Mouse (Mus musculus) adrenal gland, adult (tissue): ENCODE data around the gene Mylk.

ENCODE experiments used
- DNase-seq, 2 experiments: peaks; one replicate each; pipeline ENCODE4 v3.0.0; 2022 to 2023; ENCODE audit warnings: low spot score in 1 of 2; ENCODE audit not compliant: inconsistent age in 2 of 2

Gene Mylk

GRCm38 (mm10) chr16:35008447-35008846, 263.4 kb downstream of the Mylk start:
- no peak for DNase-seq

DNA sequence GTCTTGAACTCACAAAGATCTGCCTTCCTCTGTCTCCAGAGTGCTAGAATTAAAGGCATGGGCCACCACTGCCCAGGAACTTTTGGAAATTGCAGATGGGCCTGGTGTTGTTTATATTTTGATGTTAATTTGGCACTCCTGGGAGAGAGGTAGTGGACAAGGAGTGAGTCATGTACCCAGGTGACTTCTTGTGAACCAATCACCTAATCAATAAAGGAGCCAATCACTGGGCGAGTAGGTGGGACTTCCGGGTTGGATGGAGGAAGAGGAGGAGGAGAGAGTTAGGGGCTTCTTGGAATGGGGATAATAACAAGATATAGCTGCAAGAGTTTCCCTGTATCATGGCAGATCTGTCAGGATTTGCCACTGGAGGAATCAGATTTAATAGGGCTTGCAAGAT, 268.5 kb downstream of the Mylk start:
- DNase-seq, result no peak

DNA sequence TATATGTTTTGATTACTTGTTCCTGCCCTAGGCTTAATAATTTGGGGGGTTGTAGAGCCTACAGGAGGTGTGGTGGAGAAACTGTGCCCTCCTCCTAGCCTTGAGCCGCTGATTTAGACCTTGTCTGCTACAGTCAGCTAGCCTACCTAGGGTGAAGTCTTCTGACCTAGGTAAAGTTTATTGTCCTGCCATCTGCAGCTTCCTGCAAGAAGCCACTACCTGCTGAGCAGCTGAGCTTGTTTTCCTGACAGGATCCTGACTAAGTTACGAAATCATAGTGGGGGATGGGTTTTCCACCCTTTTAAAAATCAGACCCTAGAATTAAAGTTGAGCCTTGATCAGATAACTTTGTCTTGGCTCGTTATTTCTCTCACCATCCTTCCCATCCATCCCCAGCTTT, 271.5 kb downstream of the Mylk start:
- no peak for DNase-seq

GRCm38 (mm10) chr16:35018470-35018974, 273.5 kb downstream of the Mylk start:
- no peak for DNase-seq

- no peak for DNase-seq
These were observed 276.9 kb downstream of the Mylk start for GRCm38 (mm10) chr16:35021903-35022241.

DNA sequence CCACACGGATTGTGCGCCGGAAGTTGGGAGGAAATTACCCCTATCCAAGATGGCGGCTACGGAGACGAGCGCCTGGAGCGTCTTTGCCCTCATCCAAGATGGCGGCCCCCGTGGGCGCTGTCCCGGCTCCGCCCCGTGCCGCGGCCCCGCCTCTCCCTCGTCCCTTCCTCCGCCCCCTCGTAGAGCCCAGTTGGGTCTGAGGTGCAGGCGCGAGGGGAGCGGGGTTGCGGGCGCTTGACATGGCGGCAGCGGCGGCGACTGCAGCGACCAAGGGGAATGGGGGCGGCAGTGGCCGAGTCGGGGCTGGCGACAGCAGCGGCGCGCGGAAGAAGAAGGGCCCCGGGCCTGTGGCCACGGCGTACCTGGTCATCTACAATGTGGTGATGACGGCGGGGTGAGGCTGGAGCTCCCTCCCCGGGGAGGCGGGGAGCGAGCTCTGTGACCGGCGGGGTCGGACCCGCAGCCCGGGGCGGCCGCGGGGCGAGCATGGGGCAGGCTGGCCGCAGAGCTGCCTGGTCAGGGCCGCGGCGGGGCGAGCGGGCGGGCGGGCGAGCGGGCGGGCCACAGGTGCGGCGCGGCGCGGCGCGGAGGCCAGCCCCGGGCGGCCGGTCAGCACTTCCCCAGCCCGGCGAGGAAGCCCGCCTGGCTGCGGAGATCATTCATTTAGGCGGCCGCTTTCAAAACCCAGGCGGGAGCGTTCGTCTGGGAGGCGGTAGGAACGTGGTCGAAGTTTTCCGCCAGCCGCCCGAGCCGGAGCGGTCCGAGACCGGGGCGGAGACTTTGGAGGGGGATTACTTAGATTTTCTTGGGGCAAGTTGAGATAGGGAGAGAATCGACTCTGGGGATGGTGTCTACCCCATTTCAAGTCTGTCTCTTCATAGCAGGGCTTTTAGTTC, 277.5 kb downstream of the Mylk start, which contains the start of gene Hacd2:
TSS of gene Hacd2 (plus strand) at position 187 of the 896 bp plus-strand sequence.
- DNase-seq, result peak; percentile 97 to 99

DNA sequence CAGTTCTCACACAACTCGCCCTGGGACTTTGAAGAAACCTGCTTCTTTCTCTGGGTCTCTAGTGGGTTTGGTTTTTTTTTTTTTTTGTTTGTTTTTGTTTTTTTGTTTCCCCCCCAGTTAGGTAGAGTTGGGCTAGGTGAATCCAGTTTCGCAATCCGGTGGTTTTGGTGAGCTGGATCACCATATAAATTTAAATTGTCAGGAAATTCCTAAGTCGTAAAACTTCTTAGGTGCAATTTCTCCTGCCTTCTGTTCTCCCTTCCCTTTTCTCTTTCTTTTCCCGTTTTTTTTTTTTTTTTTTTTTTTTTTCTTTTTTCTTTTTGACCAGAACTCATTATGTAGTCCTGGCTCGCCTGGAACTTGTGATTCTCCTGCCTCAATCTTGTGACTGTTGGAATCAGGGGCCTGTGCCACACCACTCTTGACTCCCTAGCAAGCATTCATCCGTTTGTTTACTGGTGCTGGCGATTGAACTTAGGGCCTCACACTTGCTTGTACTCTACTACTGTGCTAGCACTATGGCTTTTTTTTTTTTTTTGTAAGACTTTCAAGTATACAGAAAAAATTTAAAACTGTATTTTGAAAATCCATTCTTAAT, 278.2 kb downstream of the Mylk start:
- no peak for DNase-seq

- no peak for DNase-seq
These were observed 279.3 kb downstream of the Mylk start for GRCm38 (mm10) chr16:35024300-35024699.

DNA sequence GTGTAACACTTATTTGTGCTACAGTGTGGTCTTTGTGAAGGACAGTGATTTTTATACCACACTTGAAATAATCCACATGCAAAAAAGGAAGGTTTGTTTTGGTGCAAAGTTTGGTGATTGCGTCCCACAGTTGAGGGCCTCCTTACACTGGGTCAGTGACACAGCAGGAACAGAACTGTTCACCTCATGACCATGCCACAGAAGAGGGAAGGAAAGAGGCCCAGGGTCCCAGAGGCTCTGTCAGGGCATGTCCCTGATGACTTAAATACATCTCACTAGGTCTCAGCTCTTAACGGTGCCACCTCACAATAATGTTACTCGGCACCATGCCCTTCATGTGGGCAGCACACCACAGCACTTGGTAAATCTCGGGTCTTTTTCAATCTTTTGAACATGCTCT, 280.3 kb downstream of the Mylk start:
- no peak for DNase-seq

- DNase-seq, result peak in 1 of 2 experiments; percentile 51
These were observed 288.2 kb downstream of the Mylk start for GRCm38 (mm10) chr16:35033241-35033640.

- DNase-seq, result no peak
These were observed 289.0 kb downstream of the Mylk start for GRCm38 (mm10) chr16:35033809-35034577.

DNA sequence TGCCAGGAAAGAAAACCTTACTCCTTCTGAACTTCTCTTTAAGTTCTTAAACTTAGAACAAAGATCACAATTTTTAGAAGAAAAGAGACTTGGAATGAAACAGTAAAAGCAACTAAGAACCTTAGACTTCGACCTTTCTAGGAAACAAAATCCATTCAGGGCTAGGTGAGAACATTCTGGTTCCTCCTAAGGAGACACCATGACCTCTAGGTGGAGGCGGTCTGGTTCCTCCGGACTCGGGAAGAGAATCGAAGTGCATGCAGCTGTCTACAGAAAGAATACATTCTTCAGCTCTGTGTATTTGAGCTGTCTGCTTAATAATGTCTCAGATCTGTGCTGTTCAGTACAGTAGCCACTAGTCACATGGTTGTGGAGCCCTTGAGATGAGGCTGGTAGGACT, 290.0 kb downstream of the Mylk start:
- no peak for DNase-seq

GRCm38 (mm10) chr16:35036754-35037153, 291.7 kb downstream of the Mylk start:
- no peak for DNase-seq

- DNase-seq, result no peak
These were observed 293.5 kb downstream of the Mylk start for GRCm38 (mm10) chr16:35038343-35039057.

- no peak for DNase-seq
These were observed 295.1 kb downstream of the Mylk start for GRCm38 (mm10) chr16:35040154-35040553.

GRCm38 (mm10) chr16:35041001-35041400, 296.0 kb downstream of the Mylk start:
- DNase-seq, result no peak

- peak in 1 of 2 experiments; percentile 69 for DNase-seq
These were observed 301.2 kb downstream of the Mylk start for GRCm38 (mm10) chr16:35046081-35046775.

DNA sequence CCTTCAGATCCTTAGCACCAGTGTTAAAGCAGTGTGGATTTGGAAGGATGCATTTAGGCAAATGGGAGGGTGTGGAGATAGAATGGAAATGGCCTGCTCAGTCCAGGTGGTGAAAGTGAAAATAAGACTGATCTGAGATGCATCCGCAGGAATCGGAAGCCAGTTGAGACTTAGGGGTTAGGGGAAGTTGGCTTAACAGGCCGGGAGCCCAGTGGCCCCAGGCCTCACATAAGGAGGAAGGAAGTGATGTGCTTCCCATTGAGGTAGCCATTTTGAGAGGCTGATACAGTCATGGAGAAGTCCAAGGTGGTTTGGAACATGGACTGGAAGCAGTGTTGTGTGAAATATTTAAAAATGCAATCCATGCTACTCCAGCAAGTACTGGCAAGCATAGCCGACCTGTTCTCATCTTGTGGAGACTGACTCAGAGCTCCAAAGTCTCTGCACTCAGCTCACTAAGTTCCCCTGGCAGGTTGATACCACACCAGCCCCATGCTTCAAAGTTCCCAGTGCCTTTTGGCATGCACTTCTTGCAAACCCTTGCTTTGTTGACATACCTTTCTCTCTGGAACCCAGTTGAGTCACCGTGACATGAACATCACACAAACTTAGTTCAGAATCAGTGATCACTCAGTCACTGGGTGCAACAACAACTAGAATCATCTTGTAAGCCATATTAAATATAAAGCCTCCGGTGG, 302.4 kb downstream of the Mylk start:
- no peak for DNase-seq

DNA sequence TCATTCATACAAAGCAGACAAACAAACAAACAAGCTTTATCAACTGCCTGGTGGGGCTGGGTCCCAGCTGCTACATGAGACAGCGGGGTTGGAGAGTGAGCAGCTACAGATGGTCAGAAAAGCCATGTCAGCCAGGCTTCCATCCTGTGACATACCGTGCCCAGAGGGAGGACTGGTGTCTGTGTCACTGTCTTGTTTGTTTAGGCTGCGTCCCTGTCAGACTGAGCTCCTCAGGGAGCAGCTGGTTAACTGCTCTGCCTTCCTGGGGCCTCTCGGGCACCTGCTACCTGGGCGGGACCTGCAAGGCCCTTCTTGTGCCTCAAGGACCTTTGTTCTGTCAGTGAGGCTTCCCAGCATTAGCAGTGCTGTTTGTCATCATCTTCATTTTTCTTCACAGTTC, 306.1 kb downstream of the Mylk start:
- no peak for DNase-seq
